Mouse (Mus musculus) heart, adult 2 months (tissue): ENCODE data around the gene Sorbs2.

Experiments used
- CTCF ChIP-seq: fragments of 200-600 bp; IDR thresholded peaks from 2 replicates; pipeline ENCODE4 v1.8.1; 2022; ENCODE audit warnings: antibody characterized with exemption, mild to moderate bottlenecking, moderate library complexity
- POLR2A ChIP-seq: fragments of 200-500 bp; IDR thresholded peaks from 2 replicates; pipeline ENCODE4 v1.6.1; 2011; ENCODE audit warnings: mild to moderate bottlenecking, low read depth, low read length, control low read depth; ENCODE audit not compliant: insufficient read depth

DNA sequence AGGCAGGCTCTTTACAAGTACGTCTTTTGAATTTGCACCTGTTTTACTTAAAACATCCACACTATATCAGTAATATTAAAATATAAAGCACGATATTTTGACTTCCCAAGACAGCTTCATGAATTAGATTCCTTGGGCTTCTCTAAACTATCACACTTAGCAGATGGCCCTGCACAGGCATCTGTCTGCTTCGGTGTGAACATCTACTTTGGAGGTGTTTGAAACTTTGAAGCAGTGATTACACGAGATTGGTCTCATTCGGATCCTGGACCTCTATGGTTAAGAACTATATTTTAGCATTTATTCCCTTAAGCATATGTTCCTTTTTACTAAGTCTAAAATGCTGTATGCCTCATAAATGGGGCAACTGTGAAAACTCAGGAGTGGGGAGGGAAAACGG, 301.0 kb downstream of the Sorbs2 start:
- TF ChIP-seq POLR2A: no peak
- TF ChIP-seq CTCF: no peak
